Mouse (Mus musculus) frontal cortex, postnatal 10 days (tissue): ENCODE measurements around the gene Carns1.
A peak's percentile ranks its signal among the peaks of the same experiment; 100 is the strongest.
"Not testable (repeated sequence)": the region's sequence is repeated elsewhere in the genome, so short reads cannot be mapped to it uniquely, and the experiment has no call there.

Source experiments
- DNase-seq, 2 experiments: peaks; one replicate each; pipeline ENCODE4 v3.0.0; 2022; ENCODE audit warnings: low spot score in 2 of 2, mixed read lengths in 1 of 2

The Carns1 gene

GRCm38 (mm10) chr19:4150567-4151487, 24.5 kb downstream of the Carns1 start:
- no peak for DNase-seq

- DNase-seq = no peak
These were observed 25.4 kb downstream of the Carns1 start for GRCm38 (mm10) chr19:4149764-4150461.

DNA sequence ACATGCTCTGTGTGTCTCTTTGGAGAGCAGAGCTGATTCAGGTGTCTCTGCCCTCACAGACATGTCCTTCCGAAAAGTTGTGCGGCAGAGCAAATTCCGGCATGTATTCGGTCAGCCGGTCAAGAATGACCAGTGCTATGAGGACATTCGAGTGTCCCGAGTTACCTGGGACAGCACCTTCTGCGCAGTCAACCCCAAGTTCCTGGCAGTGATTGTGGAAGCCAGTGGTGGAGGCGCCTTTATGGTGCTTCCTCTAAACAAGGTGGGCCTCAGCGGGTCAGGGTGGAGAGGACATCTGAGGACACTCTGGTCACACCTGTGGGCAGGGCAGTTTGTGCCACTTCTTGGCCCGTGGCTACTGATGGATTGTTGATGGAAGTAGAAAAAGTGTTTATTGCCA, 26.0 kb downstream of the Carns1 start:
- DNase-seq = no peak

DNA sequence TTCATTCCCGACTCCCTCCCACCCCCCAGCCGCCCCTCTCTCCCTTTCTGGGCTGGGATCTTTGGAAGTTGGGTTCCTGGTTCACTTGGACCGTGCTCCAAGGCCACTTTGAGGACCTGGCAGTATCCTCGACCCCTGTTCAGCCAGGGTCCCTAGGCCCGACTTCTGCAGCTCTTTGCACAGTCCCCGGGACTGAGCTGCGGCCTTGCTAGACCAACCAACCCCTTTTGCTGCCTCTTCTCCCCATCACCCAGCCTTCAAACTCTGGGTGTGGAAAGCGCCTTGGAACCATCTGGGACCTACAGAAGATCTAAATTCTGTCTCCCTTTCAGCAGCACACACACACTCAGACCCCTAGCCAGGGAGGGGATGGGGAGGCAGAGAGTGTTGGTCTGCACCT, 26.5 kb downstream of the Carns1 start:
- DNase-seq = no peak

DNA sequence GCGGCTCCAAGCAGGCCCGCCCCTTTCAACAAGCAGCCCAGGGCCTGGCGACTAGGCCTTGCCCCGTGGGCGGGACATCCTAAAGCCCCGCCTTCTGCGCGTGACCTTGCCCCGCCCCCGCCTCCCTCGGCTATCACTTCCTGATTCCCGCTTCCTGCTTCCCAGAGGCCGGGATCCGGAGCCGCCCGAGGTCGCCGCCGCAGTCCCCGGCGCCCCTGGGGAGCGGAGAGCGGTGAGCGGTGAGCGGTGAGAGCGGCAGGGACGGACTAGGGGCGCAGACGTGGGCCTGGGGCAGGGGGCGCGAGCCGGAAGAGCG, 26.8 kb downstream of the Carns1 start, which contains the start of gene Coro1b:
Coro1b (plus strand) TSS at position 129 of the 316 bp plus-strand sequence.
- DNase-seq = peak; percentile 91 to 95

DNA sequence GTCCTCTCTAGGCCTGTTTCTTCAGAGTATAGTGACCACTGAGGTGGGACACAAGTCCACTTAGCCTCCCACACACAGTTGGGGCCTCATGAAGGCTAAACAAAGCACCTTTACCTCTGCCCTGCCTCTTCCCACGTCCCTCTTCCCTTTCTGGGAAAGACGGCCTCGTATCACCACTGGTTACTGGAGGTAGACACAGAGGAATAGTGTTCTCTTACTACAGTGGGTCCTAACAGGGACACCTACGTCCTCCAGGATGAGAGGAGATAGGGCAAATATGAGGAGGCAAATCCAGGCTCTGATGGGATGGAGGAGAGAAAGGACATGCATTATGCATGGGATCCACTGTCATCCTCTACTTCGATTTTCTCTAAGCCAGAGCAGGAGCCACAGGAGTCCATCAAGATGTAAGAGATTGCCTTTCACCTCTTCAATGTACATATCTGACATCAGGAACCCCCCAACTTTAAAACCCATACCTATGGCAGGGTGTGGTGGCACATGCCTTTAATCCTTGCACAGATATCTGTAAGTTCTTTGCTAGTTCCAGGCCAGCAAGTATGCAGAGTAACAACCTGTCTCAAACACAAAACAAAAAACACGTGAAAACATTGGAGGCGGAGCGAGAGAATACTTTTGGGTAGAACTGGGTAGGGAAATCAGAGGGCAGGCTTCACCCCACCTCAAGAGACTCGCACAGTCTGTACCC, 27.3 kb downstream of the Carns1 start:
- DNase-seq = no peak

- no peak for DNase-seq
These were observed 28.3 kb downstream of the Carns1 start for GRCm38 (mm10) chr19:4147022-4147405.

GRCm38 (mm10) chr19:4146366-4147021, 28.8 kb downstream of the Carns1 start:
- no peak for DNase-seq

- no peak for DNase-seq
These were observed 29.3 kb downstream of the Carns1 start for GRCm38 (mm10) chr19:4145936-4146335.

DNA sequence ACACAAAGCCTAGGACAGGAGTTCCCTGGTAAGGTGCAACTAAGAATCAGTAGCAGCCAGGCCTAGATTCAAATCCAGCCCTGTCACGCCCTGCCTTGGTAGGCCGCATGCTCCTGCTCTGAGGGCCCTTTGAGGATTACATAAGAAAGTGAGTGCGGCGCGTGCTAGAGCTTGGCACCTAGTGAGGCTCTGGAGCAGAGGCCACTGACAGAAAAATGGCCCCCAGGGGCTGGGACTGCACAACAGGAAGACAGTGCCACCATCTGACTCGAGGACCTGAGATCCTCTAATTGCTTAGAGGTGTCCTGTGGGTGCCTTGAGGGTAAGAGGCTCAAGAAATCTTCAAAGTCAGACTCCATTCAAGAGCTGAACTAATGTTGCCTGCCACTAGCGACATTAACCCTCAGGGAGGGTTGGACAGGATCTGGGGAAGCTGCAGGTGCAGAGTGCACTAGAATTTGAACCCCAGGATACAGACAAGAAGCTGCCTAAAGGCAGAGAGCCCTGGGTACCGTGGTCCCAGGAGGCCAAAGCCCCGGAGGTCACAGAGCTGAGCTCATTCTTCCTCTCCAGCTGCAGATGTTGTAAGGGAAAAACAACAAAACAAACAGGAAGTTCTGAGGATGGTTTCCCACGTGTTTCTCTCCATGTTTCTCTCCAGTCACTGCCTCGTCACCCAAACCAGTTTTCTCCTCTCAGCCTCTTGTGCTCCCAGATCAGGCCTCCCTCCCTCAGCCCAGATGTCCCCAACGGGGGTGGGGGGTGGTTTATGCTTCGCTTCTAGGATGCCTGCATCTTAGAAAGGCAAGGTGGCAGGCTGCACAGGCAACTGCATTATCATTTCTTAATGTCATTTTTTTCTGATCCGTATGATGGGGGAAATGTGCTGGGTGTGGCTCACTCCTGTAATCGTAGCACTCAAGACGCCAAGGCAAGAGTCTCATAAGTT, 30.5 kb downstream of the Carns1 start:
- no peak for DNase-seq

DNA sequence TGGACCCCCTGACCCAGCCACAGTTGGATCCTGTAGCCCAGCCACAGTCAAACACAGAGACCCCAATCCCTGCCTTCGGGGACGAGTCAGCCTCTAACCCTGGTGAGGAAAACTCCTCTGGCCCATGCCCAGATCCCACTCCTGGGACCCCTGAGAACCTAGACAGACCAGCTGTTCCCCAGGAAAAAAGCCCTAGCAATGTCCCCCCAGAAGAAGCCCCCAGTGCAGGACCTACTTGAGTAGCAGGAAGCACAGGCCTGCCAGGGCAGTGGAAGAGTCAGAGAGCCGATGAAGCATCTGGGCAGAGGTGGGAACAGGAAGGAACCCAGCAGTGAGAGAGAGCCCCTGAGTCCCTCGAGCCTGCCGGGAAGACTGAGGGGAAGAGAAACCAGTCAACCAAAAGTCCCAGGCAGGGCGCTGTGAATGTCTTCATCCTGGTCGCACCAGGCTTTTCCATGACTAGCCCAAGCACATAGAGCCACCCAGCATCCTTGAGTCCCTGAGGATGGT, 31.5 kb downstream of the Carns1 start, which contains the start of gene Cabp4:
Cabp4 (minus strand) TSS at position 275 of the 510 bp plus-strand sequence.
- DNase-seq = no peak

GRCm38 (mm10) chr19:4142416-4143173, 32.7 kb downstream of the Carns1 start:
- no peak for DNase-seq

GRCm38 (mm10) chr19:4140147-4140546, 35.1 kb downstream of the Carns1 start:
- DNase-seq = no peak

GRCm38 (mm10) chr19:4139446-4139845, 35.8 kb downstream of the Carns1 start, which contains the start of gene Gpr152:
TSS of gene Gpr152 (plus strand) at chr19:4139787.
- no peak for DNase-seq

DNA sequence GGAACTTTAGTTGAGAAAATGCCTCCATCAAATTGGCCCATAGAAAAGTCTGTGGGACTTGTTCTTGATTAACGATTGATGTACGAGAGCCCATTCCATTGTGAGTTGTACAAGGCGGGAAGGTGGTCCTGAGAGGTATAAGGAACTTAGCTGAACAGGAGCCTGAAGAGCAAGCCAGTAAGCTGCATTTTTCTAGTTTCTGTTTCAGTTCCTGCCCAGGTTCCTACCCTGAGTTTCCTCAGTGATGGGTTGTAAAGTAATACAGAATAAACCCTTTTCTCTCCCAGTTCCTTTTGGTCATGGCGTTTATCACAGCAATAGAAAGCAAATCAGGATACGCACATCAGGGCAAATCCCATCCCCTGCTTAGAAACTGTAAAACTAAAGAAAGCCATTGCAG, 37.4 kb downstream of the Carns1 start:
- no peak for DNase-seq

DNA sequence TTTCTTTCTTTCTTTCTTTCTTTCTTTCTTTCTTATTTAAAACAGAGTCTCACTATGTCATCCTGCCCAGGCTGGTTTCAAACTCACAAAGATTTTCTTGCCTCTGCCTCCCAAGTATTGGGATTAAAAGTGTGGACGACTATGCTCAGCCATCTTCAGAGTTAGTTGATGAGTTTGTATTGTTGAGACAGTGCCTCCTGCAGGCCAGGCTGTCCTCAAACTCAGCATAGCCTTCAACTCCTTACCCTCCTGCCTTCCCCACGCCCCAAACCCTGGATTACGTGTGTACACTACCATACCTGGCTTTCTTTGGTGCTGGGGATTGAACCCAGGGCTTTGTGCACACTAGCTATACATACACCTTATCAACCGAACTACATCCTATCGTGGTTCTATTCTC, 38.8 kb downstream of the Carns1 start:
- DNase-seq = no peak

DNA sequence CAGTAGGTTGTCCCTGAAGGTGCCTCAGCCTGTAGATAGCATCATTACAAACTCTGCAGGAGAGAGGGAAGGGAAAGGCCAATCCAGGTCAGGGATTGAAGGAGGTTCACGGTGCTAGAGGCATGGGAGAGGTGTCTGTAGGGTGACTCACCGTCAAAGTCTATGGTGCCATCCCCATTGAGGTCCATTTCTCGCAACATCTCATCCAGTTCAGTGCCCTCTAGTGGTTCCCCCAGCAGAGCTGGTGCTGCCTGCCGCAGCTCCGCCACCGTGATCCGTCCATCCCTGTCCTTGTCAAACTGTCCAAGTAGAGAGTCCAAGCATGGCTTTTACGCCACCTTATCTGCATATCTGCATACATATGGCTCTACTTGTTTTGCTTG, 39.3 kb downstream of the Carns1 start:
- not testable (repeated sequence) for DNase-seq

- not testable (repeated sequence) for DNase-seq
These were observed 39.9 kb downstream of the Carns1 start for GRCm38 (mm10) chr19:4135229-4135962.

DNA sequence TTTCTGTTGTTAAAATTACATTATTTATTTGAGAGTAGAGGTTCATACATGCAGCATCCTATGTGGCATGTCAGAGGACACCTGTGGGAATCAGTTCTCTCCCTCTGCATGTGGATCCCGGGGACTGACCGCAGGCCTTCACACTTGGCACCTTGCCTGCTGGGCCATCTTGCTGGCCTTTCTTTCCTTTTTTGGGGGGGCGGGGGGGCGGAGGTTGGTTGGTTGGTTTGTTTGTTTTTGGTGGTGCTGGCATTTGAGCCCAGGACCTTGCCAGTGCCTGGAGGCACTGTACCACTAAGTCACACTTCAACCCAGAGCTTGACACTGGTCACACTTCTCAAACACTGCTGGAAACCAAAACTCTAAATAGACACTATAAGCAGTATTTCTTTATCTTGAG, 40.9 kb downstream of the Carns1 start:
- no peak for DNase-seq
